Comparison of ENCODE assay signal across 8 mouse cellular contexts in genomic region chr11:88970202-88970732, GRCm38 (mm10). TPM values are rescaled to one million over a fixed set of nuclear protein-coding genes. Genes with fewer than 3 reads are reported as not detected.
A peak's percentile ranks its signal among the peaks of the same experiment; 100 is the strongest.
DNase-seq lines count a peak whose midpoint lies in the region; ATAC-seq and TF ChIP-seq lines count a peak whose summit lies in the region.

Gene Coil, plus strand, starts transcription at chr11:88970252.

- H3K27ac ChIP-seq in hindbrain, embryonic 12.5 days = no peak within 1 kb of the TSS
- H3K27ac ChIP-seq in midbrain, embryonic 12.5 days (replicated peaks) = no peak within 1 kb of the TSS
- H3K27ac ChIP-seq in liver, postnatal 0 days (ENCODE audit: low read depth) = no peak within 1 kb of the TSS

- 33% methylated on average over 2 of the region's 2 CpGs for WGBS in hindbrain, embryonic 12.5 days
- WGBS in midbrain, embryonic 12.5 days = 35% methylated on average over 2 of the region's 2 CpGs
- WGBS in liver, postnatal 0 days (ENCODE audit: insufficient replicate concordance) = 26% methylated on average over 2 of the region's 2 CpGs

- TF ChIP-seq EP300 in liver, postnatal 0 days (IDR thresholded peaks at IDR 0.05; ENCODE audit: low read depth) = no peak

- no peaks in the 10 kb centered on the region for H3K9me3 ChIP-seq in hindbrain, embryonic 12.5 days (replicated peaks)
- H3K9me3 ChIP-seq in midbrain, embryonic 12.5 days = no peaks in the 10 kb centered on the region
- H3K9me3 ChIP-seq in liver, postnatal 0 days (ENCODE audit: low read length) = no peaks in the 10 kb centered on the region

- no peaks in the 10 kb centered on the region for H3K36me3 ChIP-seq in hindbrain, embryonic 12.5 days
- no peaks in the 10 kb centered on the region for H3K36me3 ChIP-seq in midbrain, embryonic 12.5 days
- no peaks in the 10 kb centered on the region for H3K36me3 ChIP-seq in liver, postnatal 0 days (replicated peaks; ENCODE audit: insufficient read depth, low read length)

- H3K4me1 ChIP-seq in hindbrain, embryonic 12.5 days = peaks cover 8% of the 10 kb centered on the region
- peaks cover 8% of the 10 kb centered on the region for H3K4me1 ChIP-seq in midbrain, embryonic 12.5 days
- peaks cover 6% of the 10 kb centered on the region for H3K4me1 ChIP-seq in liver, postnatal 0 days (ENCODE audit: insufficient read depth)

- H3K9ac ChIP-seq in hindbrain, embryonic 12.5 days = no peak within 1 kb of the TSS
- H3K9ac ChIP-seq in midbrain, embryonic 12.5 days (replicated peaks) = no peak within 1 kb of the TSS
- no peak within 1 kb of the TSS for H3K9ac ChIP-seq in liver, postnatal 0 days (replicated peaks)

- H3K27me3 ChIP-seq in hindbrain, embryonic 12.5 days = peaks cover 3% of the 10 kb centered on the region; the same call in 1 of the 2 replicates
- no peaks in the 10 kb centered on the region for H3K27me3 ChIP-seq in midbrain, embryonic 12.5 days
- no peaks in the 10 kb centered on the region for H3K27me3 ChIP-seq in liver, postnatal 0 days (ENCODE audit: insufficient read depth, low read length)

- no peak within 1 kb of the TSS for H3K4me3 ChIP-seq in hindbrain, embryonic 12.5 days
- H3K4me3 ChIP-seq in midbrain, embryonic 12.5 days = no peak within 1 kb of the TSS
- H3K4me3 ChIP-seq in liver, postnatal 0 days (ENCODE audit: low read depth, low read length) = no peak within 1 kb of the TSS

- H3K4me2 ChIP-seq in hindbrain, embryonic 12.5 days (replicated peaks) = no peak within 1 kb of the TSS
- H3K4me2 ChIP-seq in midbrain, embryonic 12.5 days (replicated peaks) = no peak within 1 kb of the TSS
- H3K4me2 ChIP-seq in liver, postnatal 0 days (ENCODE audit: low read depth, low read length) = no peak within 1 kb of the TSS

- no peak for ATAC-seq in hindbrain, embryonic 12.5 days (ENCODE audit: low FRiP score)
- no peak for ATAC-seq in midbrain, embryonic 12.5 days (ENCODE audit: low FRiP score, low read depth)
- no peak for ATAC-seq in liver, postnatal 0 days

- no peak for TF ChIP-seq CTCF in liver, postnatal 0 days (IDR thresholded peaks at IDR 0.05; ENCODE audit: low read depth)

- DNase-seq in gastrocnemius, adult 18-20 months (ENCODE audit: low spot score) = peak; percentile 17
- no peak for DNase-seq in gastrocnemius, adult 8-10 months (ENCODE audit: low spot score in 2 of 2)
- peak; percentile 37 for DNase-seq in retina, postnatal 1 day
- no peak for DNase-seq in retina, embryonic 14.5 days (ENCODE audit: low spot score)
- DNase-seq in cerebellum, postnatal 36 days = no peak
- DNase-seq in liver, postnatal 0 days = no peak

RNA-seq across cellular contexts. Expression of gene Coil, which starts in this region (rescaled TPM):
- 1 to 10 TPM; 4.1 to 4.5 TPM for total RNA-seq in gastrocnemius, adult 18-20 months (2021)
- total RNA-seq in gastrocnemius, adult 8-10 months (2022) = 1 to 10 TPM; 4.1 to 5.7 (median 4.4) TPM
- 31.7 and 32.0 TPM in 2 replicates for polyA plus RNA-seq in hindbrain, embryonic 12.5 days (2016; fragmentation: Nextera tagmentation; extraction: Ambion mirVana)
- polyA plus RNA-seq in midbrain, embryonic 12.5 days (2016; fragmentation: Nextera tagmentation; extraction: Ambion mirVana) = 32.9 and 34.2 TPM in 2 replicates
- polyA plus RNA-seq in liver, postnatal 0 days (2015; fragmentation: Nextera tagmentation; extraction: Ambion mirVana) = 2.6 and 2.7 TPM in 2 replicates

Comparison
In these comparisons a context has a peak if more than half of its experiments do, and no peak if none do; other contexts are left out.
1. DNase-seq: peak in gastrocnemius, adult 18-20 months (single experiment) and retina, postnatal 1 day (single experiment); none in gastrocnemius, adult 8-10 months (0 of 2), retina, embryonic 14.5 days (single experiment), cerebellum, postnatal 36 days (0 of 2) and liver, postnatal 0 days (single experiment).